Mouse (Mus musculus) gastrocnemius, postnatal 14 days (tissue): ENCODE data around the gene Wfdc16. TPM values are rescaled to one million over a fixed set of nuclear protein-coding genes. Genes with fewer than 3 reads are reported as not detected.
A peak's percentile ranks its signal among the peaks of the same experiment; 100 is the strongest.
"Not testable (repeated sequence)": the region's sequence is repeated elsewhere in the genome, so short reads cannot be mapped to it uniquely, and the experiment has no call there.

Source experiments
- DNase-seq: peaks from one replicate; pipeline ENCODE4 v3.0.0; 2021; ENCODE audit warnings: mixed read lengths
- intact Hi-C: fragments of 180-260 bp; cut with DNase I; formaldehyde crosslinking; loops from one replicate; pipeline ENCODE4 v1.15.1; 2025; ENCODE audit warnings: low total_unique reads
- total RNA-seq, 2 experiments: library from RNA; stranded (reverse); gene quantifications; 2 replicates each; pipeline ENCODE4 v1.2.3; 2021

Wfdc16 gene
- total RNA-seq, 2 experiments from 2014 or later: not detected

DNA sequence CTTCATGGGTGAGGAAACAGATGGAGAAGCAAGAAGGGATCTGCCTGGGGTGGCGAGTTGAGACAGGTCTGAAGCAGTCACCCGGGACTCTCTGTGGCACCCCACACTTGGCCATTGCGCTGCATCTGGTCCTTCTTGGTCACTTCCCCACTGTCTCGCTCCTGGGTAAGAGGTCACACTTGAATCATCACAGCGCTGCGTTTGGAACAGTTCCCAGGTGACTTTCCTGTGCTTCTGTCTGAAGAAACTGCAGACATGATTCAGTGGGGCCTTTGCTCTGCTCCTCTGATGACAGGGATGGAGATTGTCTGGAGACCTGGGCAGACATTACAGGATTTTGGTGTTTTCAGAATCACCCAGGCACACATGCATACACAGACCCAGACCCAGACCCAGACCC lies 29.8 kb downstream of the Wfdc16 start:
- no peak for DNase-seq
- intact Hi-C loops: no loop called here

DNA sequence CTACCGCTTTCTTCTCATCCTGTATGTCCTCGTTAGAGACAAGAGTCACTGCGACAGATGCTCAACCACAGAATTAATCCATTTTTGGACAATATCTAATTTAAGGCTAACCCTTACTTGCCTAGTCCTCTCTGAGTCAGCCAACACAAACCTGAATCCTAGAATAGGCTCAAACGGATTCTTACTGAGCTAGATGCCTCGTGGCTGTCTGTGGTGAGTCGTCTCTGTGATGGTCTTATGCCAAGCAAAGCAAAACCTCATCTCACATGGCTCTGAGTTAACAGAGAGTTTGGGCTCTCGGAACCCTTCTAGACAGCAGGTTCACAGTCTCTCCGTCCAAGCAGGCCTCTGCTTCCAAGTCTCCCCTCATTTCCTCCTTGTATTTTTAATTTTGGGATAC lies 34.2 kb downstream of the Wfdc16 start:
- no peak for DNase-seq
- intact Hi-C loops: no loop called here

DNA sequence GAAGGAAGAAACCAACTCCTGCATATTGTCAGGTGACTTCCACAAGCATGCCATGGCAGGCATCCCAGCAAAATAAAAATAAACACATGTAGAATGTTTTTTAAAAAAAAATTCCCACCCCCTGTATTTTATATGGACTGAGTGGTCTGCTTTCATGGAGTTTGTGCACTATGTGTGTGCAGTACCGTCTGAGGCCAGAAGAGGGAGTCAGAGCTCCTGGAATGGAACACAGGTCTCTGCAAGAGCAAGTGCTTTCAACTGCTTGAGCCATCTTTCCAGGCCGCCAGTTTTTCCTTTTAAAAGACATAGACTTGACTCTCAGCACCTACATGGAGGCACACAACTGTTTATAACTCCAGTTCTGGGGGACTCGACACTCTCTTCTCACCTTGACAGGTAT lies 35.1 kb downstream of the Wfdc16 start:
- no peak for DNase-seq
- intact Hi-C loops: no loop called here

DNA sequence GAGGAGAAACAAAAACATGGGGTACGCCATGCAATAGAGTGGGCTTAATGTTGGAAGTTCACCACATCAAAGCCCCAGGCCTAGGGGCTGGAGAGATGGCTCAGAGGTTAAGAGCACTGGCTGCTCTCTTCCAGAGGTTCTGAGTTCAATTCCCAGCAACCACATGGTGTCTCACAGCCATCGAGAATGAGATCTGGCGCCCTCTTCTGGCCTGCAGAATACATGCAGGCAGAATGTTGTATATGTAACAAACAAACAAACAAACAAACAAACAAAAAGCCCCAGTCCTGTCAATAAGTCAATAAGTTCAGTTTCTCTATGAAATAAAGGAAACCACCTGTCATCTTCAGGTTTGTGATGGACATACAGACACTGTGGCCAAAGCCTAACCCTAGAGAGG lies 38.4 kb downstream of the Wfdc16 start:
- no peak for DNase-seq
- intact Hi-C loops: no loop called here

DNA sequence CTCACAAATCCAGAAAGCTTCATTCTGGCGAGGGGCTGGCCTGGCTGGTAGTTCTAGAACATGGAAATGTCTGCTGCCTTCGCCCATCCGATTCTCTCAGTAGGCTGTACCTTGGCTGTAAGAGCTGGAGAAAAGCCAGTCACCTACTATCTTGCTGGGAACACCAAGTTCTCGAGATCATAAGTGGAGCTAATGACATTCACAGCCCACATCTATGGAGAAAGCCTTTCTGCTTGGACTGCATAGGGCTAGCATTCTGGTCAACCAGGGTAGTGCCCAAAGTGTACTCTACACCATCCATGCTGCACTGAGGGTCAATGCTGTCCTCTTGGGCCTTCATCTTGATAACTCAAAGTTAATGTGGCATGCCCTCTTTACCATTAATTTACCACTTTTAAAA lies 45.1 kb downstream of the Wfdc16 start, which contains the start of gene Eppin:
TSS of gene Eppin (minus strand) at position 101 of the 400 bp plus-strand sequence.
- intact Hi-C loops: no loop called here
- DNase-seq: no peak

DNA sequence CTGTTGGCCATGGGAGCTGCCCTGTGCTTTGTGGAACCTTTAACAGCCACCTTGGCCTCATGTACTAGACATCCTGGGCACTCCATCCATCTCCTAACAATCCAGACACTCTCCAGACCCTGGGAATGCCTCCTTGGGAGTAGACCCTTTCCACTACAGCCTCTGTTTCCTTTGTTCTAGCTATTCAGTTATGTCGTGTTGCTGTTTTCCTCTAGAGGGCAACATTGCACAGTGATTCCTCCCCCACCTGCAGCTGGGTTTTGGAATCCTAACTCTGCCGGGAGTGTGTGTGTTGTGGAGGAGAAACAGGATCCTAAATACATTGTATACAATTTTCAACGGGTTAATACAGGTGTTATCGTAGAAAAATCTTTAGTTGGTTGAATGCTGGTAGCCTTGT lies 46.6 kb downstream of the Wfdc16 start:
- intact Hi-C loops: no loop called here
- no peak for DNase-seq

DNA sequence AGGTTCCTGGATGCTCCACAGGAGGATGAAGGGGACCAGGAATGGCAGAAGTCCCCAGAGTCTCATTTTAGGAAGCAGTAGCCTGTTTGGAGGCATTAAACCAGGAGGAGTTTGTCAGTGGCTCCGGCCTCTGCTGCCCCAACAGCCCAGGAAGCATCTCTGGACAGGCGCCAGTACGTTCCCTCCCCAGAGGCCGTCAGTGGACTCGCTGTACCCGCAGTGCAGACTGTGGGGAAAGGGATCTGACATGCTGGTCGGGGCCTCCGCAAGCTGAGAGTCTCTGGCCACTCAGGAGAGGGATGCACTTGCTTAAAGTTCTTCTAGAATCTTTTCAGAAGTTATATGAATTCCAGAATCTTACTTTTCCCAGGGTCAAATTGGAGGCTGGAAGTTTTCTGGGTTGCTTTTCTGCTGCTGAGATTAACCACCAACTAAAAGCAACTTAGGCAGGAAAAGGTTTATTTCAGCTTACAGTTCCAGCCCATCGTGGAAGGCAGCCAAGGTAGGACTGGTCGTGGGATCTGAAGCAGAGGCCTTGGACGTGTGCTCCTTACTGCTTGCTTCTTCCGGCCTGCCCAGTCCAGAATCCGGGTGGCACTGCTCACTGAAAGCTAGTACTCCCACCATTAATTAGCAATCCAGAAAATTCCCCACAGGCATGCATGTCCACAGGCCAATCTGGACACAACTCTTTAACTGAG lies 53.4 kb downstream of the Wfdc16 start, which contains the start of gene Wfdc6a:
TSS of gene Wfdc6a (minus strand) at position 423 of the 701 bp plus-strand sequence.
- intact Hi-C loops: not testable (repeated sequence)
- DNase-seq: peak; percentile 14

Other genes with a start within 250 kb of the Wfdc16 start
- under 1 TPM; 0.64 to 0.66 TPM for gene Slpi, start 249.7 kb downstream of the Wfdc16 start, total RNA-seq
- under 1 TPM in 1 of 2 experiments, not detected in 1; 0.07 TPM for gene Rbpjl, start 235.7 kb downstream of the Wfdc16 start, total RNA-seq
- gene Matn4, start 233.6 kb downstream of the Wfdc16 start, total RNA-seq: 1 to 10 TPM; 3.7 to 5.4 TPM
- 10 to 100 TPM; 45.1 to 72.6 TPM for gene Sdc4, start 194.9 kb downstream of the Wfdc16 start, total RNA-seq
- 10 to 100 TPM; 15.0 to 15.6 TPM for gene Sys1, start 181.8 kb downstream of the Wfdc16 start, total RNA-seq
- gene Gm20458, start 177.8 kb downstream of the Wfdc16 start, total RNA-seq: 1 to 10 TPM in 1 of 2 experiments, under 1 TPM in 1; 0.62 to 2.6 TPM
- gene Trp53tg5, start 165.1 kb downstream of the Wfdc16 start, total RNA-seq: not detected
- 10 to 100 TPM; 14.6 to 20.6 TPM for gene Dbndd2, start 152.7 kb downstream of the Wfdc16 start, total RNA-seq
- 10 to 100 TPM; 36.8 to 41.0 TPM for gene Pigt, start 141.3 kb downstream of the Wfdc16 start, total RNA-seq
- gene Wfdc2, start 76.4 kb downstream of the Wfdc16 start, total RNA-seq: not detected
- not detected for gene Spint3, start 65.3 kb downstream of the Wfdc16 start, total RNA-seq
- gene Wfdc6a, start 53.3 kb downstream of the Wfdc16 start, total RNA-seq: not detected
- gene Eppin, start 45.2 kb downstream of the Wfdc16 start, total RNA-seq: not detected
- not detected for gene Wfdc6b, start 25.3 kb downstream of the Wfdc16 start, total RNA-seq
- not detected for gene Wfdc8, start 25.2 kb downstream of the Wfdc16 start, total RNA-seq
- not detected for gene Wfdc10, start 17.2 kb upstream of the Wfdc16 start, total RNA-seq
- gene Wfdc9, start 17.8 kb upstream of the Wfdc16 start, total RNA-seq: not detected
- gene Wfdc11, start 35.3 kb upstream of the Wfdc16 start, total RNA-seq: not detected
- gene Wfdc13, start 46.3 kb upstream of the Wfdc16 start, total RNA-seq: not detected
- not detected for gene Spint4, start 59.7 kb upstream of the Wfdc16 start, total RNA-seq
- gene Spint5, start 76.5 kb upstream of the Wfdc16 start, total RNA-seq: not detected
- gene Wfdc3, start 107.1 kb upstream of the Wfdc16 start, total RNA-seq: not detected
- 10 to 100 TPM; 23.4 to 26.6 TPM for gene Dnttip1, start 107.2 kb upstream of the Wfdc16 start, total RNA-seq
- 1 to 10 TPM; 6.9 to 8.1 TPM for gene Ube2c, start 131.1 kb upstream of the Wfdc16 start, total RNA-seq
- over 10,000 TPM; 14,912 to 15,737 TPM for gene Tnnc2, start 141.2 kb upstream of the Wfdc16 start, total RNA-seq
- 10 to 100 TPM; 18.0 to 18.7 TPM for gene Snx21, start 147.0 kb upstream of the Wfdc16 start, total RNA-seq
- 1 to 10 TPM; 9.0 to 9.7 TPM for gene Acot8, start 166.1 kb upstream of the Wfdc16 start, total RNA-seq
- gene Zswim3, start 166.3 kb upstream of the Wfdc16 start, total RNA-seq: 1 to 10 TPM; 1.1 to 1.2 TPM
- gene Zswim1, start 183.9 kb upstream of the Wfdc16 start, total RNA-seq: 1 to 10 TPM; 3.3 to 4.6 TPM
- under 1 TPM in 1 of 2 experiments, not detected in 1; 0.49 TPM for gene Spata25, start 189.7 kb upstream of the Wfdc16 start, total RNA-seq
- gene Ctsa, start 194.1 kb upstream of the Wfdc16 start, total RNA-seq: 10 to 100 TPM; 51.4 to 55.2 TPM
- 10 to 100 TPM; 44.8 to 49.4 TPM for gene Neurl2, start 194.7 kb upstream of the Wfdc16 start, total RNA-seq
- gene Pltp, start 218.9 kb upstream of the Wfdc16 start, total RNA-seq: 10 to 100 TPM; 19.9 to 22.8 TPM
- 10 to 100 TPM; 22.2 to 26.6 TPM for gene Pcif1, start 240.5 kb upstream of the Wfdc16 start, total RNA-seq